Mouse (Mus musculus) stomach, postnatal 0 days (tissue): Measurements from ENCODE around the gene Dnase1l1. TPM values are rescaled to one million over a fixed set of nuclear protein-coding genes. Genes with fewer than 3 reads are reported as not detected.

Experiments used
- ATAC-seq: fragments of 200-750 bp; cut with Nextera tagmentation; 2 replicates; pipeline ENCODE4 v1.8.0; 2017; ENCODE audit not compliant: low FRiP score, low TSS enrichment
- DNase-seq: peaks from one replicate; pipeline ENCODE4 v3.0.0-alpha.2; 2016; ENCODE audit warnings: low spot score
- H3K27ac ChIP-seq: fragments of 300-500 bp; sonication (generic); replicated peaks from 2 replicates; pipeline ENCODE4 v1.5.1; 2014; ENCODE audit warnings: mild to moderate bottlenecking, control low read depth
- H3K27me3 ChIP-seq: fragments of 300-500 bp; sonication (generic); 2 replicates; pipeline ENCODE4 v1.6.1; 2014; ENCODE audit warnings: low read length; ENCODE audit not compliant: control insufficient read depth, insufficient read depth
- H3K36me3 ChIP-seq: fragments of 300-500 bp; sonication (generic); 2 replicates; pipeline ENCODE4 v1.6.1; 2014; ENCODE audit warnings: low read length, mixed read lengths; ENCODE audit not compliant: control insufficient read depth, insufficient read depth
- H3K4me1 ChIP-seq: fragments of 300-500 bp; sonication (generic); replicated peaks from 2 replicates; pipeline ENCODE4 v1.6.1; 2014; ENCODE audit warnings: antibody characterized with exemption; ENCODE audit not compliant: control insufficient read depth, insufficient read depth
- H3K4me2 ChIP-seq: fragments of 300-500 bp; sonication (generic); replicated peaks from 2 replicates; pipeline ENCODE4 v1.6.1; 2014; ENCODE audit warnings: low read depth, mild to moderate bottlenecking, control low read depth, moderate library complexity
- H3K4me3 ChIP-seq: fragments of 300-500 bp; sonication (generic); 2 replicates; pipeline ENCODE4 v1.5.1; 2014; ENCODE audit warnings: low read depth, low read length, control low read depth
- H3K9ac ChIP-seq: fragments of 300-500 bp; sonication (generic); 2 replicates; pipeline ENCODE4 v1.6.1; 2014; ENCODE audit warnings: mild to moderate bottlenecking, low read length, control low read depth, mixed read lengths
- H3K9me3 ChIP-seq: fragments of 300-500 bp; sonication (generic); 2 replicates; pipeline ENCODE4 v1.6.1; 2016; ENCODE audit warnings: low read length; ENCODE audit not compliant: control insufficient read depth
- CTCF ChIP-seq: IDR thresholded peaks from 2 replicates; pipeline ENCODE4 v1.5.1; 2016; ENCODE audit warnings: antibody characterized with exemption, low read depth, mild to moderate bottlenecking, moderate library complexity
- EP300 ChIP-seq: optimal IDR thresholded peaks from 2 replicates; pipeline ENCODE3; 2016; ENCODE audit warnings: antibody characterized with exemption
- WGBS: fragments of 180-500 bp; shearing (Covaris S2); extraction: QIAGEN DNeasy Blood & Tissue Kit; methylation state at CpG from one replicate; pipeline ENCODE4 v1.1.7; 2014; 5-methylcytosine and 5-hydroxymethylcytosine counted together
- polyA plus RNA-seq: library from polyadenylated mRNA; unstranded; fragments of >200 nt; fragmentation: Nextera tagmentation; extraction: Ambion mirVana; gene quantifications from 2 replicates; pipeline ENCODE4 v1.2.1, GENCODE M21; 2015

Dnase1l1 gene
- 15.6 and 15.8 TPM in 2 replicates for polyA plus RNA-seq

DNA sequence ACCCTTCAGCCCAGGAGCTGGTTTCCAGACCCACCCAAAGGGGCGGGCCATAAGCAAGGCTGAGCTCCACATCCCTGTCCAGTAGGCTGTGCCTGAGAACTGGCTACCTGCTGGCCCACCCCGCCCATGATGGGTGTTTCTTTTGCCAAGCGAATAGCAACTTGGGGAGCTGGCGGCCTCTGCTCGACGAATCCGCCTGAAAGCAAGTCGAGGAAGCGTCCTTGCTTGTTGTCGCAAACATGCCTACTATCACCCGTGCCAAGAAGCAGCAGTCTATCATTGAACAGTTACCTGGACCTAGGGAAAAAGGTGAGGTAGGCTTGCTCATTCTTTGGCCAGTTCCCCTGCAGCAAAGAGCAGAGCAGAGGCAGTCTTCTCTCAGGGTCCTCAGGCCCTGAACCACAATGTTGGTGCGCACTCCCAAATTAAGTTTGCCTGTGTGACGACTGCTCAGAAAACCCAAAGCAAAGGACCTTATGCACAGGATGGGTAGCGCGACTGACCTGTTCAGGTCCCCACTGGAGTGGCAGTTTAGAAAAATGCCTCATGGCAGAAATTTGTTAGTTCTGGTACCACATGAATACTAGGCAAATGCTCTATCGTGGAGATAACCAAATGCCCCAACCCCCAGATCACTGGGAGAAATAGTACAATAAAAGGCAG lies at the start of gene Dnase1l1, which contains the start of gene Taz:
TSS of gene Dnase1l1 (minus strand) at position 606 of the 663 bp plus-strand sequence.
TSS of gene Taz (plus strand) at position 181 of the 663 bp plus-strand sequence.
- WGBS = 17% methylated on average over 16 of the region's 16 CpGs
- peak; percentile 96 for ATAC-seq
- no peaks in the 10 kb centered on the region for H3K9me3 ChIP-seq

GRCm38 (mm10) chrX:74330166-74330930 lies 48.2 kb upstream of the Dnase1l1 start:
- no peaks in the 10 kb centered on the region for H3K36me3 ChIP-seq
- no peak overlapping the region for H3K9ac ChIP-seq
- H3K27me3 ChIP-seq = no peaks in the 10 kb centered on the region
- WGBS = 29% methylated on average over 2 of the region's 2 CpGs
- TF ChIP-seq CTCF (no peak), EP300 (no peak)
- no peak overlapping the region for H3K4me3 ChIP-seq
- H3K4me1 ChIP-seq = no peaks in the 10 kb centered on the region
- ATAC-seq (no peak), DNase-seq (no peak)
- H3K9me3 ChIP-seq = no peaks in the 10 kb centered on the region
- H3K27ac ChIP-seq = no peak overlapping the region; the same call in 1 of the 2 replicates
- peak overlapping the region; percentile 56; the same call in 1 of the 2 replicates for H3K4me2 ChIP-seq

More for the DNA sequence above, at the start of gene Dnase1l1, which contains the start of gene Taz:
- no peaks in the 10 kb centered on the region for H3K4me1 ChIP-seq
- TF ChIP-seq CTCF (peak; percentile 38), EP300 (no peak)
- peak within 1 kb of the TSS; percentile 89 for H3K27ac ChIP-seq
- H3K4me2 ChIP-seq = peak within 1 kb of the TSS; percentile 60
- H3K4me3 ChIP-seq = peak within 1 kb of the TSS; percentile 52
- no peaks in the 10 kb centered on the region for H3K36me3 ChIP-seq
- H3K27me3 ChIP-seq = no peaks in the 10 kb centered on the region
- H3K9ac ChIP-seq = peak within 1 kb of the TSS; percentile 75
- peak; percentile 91 for DNase-seq

- Histone ChIP-seq H3K4me1 (no peaks in the 10 kb centered on the region), H3K36me3 (no peaks in the 10 kb centered on the region), H3K27me3 (no peaks in the 10 kb centered on the region), H3K4me2 (peak overlapping the region; percentile 56), H3K9me3 (no peaks in the 10 kb centered on the region), H3K4me3 (peak overlapping the region; percentile 41), H3K9ac (peak overlapping the region; percentile 66), H3K27ac (no peak overlapping the region)
- WGBS = 19% methylated on average over 10 of the region's 10 CpGs
- ATAC-seq = peak; percentile 4; the same call in 1 of the 2 replicates
- TF ChIP-seq CTCF (no peak), EP300 (no peak)
- DNase-seq = no peak
Measured at GRCm38 (mm10) chrX:74329215-74329671, 47.1 kb upstream of the Dnase1l1 start.

DNA sequence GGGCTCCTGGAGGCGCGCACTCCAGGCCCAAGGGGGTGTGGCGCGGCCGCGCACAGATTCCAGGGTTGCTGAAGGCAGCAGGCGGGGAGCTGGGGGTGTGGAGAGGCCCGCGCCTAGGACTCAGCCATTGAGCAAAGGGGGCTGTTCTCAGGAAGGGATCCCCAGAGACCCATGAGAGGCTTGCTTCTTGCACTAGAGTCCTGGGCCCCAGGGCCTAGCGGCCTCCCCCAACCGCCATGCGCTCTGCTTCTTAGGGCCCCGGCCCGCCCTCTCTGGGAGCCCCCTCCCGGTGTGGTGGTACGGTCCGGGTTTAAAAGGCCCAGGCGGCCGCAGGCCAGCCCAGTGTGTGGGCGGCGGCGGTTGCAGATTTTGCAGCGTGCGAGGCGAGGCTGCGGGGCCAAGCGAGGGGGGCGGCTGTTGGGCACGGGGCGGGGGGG lies 46.6 kb upstream of the Dnase1l1 start, which contains the start of gene Plxna3:
TSS of gene Plxna3 (plus strand) at position 342 of the 437 bp plus-strand sequence.
- H3K9me3 ChIP-seq = no peaks in the 10 kb centered on the region
- 15% methylated on average over 18 of the region's 30 CpGs for WGBS
- DNase-seq = peak; percentile 81
- peak within 1 kb of the TSS; percentile 73 for H3K27ac ChIP-seq
- peak within 1 kb of the TSS; percentile 66 for H3K9ac ChIP-seq
- no peaks in the 10 kb centered on the region for H3K27me3 ChIP-seq
- H3K4me3 ChIP-seq = peak within 1 kb of the TSS; percentile 41
- ATAC-seq = peak; percentile 94
- H3K4me2 ChIP-seq = peak within 1 kb of the TSS; percentile 56
- TF ChIP-seq EP300 = no peak
- no peak for TF ChIP-seq CTCF
- H3K36me3 ChIP-seq = no peaks in the 10 kb centered on the region
- no peaks in the 10 kb centered on the region for H3K4me1 ChIP-seq

GRCm38 (mm10) chrX:74312540-74313464 lies 30.7 kb upstream of the Dnase1l1 start, which contains the start of gene Fam50a:
Gene Fam50a (plus strand): TSS chrX:74313033.
- Histone ChIP-seq H3K36me3 (no peaks in the 10 kb centered on the region), H3K4me1 (no peaks in the 10 kb centered on the region), H3K27me3 (no peaks in the 10 kb centered on the region), H3K4me3 (peak within 1 kb of the TSS; percentile 54), H3K9ac (peak within 1 kb of the TSS; percentile 74), H3K27ac (peak within 1 kb of the TSS; percentile 79), H3K4me2 (peak within 1 kb of the TSS; percentile 69), H3K9me3 (no peaks in the 10 kb centered on the region)
- DNase-seq = peak; percentile 91
- TF ChIP-seq EP300 (no peak), CTCF (no peak; the same call in 1 of the 2 replicates)
- peak; percentile 98 for ATAC-seq
- WGBS = 18% methylated on average over 56 of the region's 59 CpGs
